Mouse (Mus musculus) layer of hippocampus, adult 8-10 months (tissue): ENCODE results near the gene Fhit. TPM values are rescaled to one million over a fixed set of nuclear protein-coding genes. Genes with fewer than 3 reads are reported as not detected.

Source experiments
- total RNA-seq, 4 experiments: library from RNA; stranded (reverse); gene quantifications; 2 replicates each; pipeline ENCODE4 v1.2.4; 2022

The Fhit gene
- total RNA-seq, 4 experiments from 2014 or later, result 3.7 to 5.6 (median 4.3) TPM

Other genes starting within 250 kb of the Fhit start
- under 1 TPM; 0.32 to 0.63 (median 0.49) TPM for gene Gm3839, start 194.7 kb upstream of the Fhit start, total RNA-seq